Mouse (Mus musculus) liver, embryonic 15.5 days (tissue): ENCODE measurements around the gene Dag1. TPM values are rescaled to one million over a fixed set of nuclear protein-coding genes. Genes with fewer than 3 reads are reported as not detected.

Experiments used
- ATAC-seq: fragments of 200-750 bp; cut with Nextera tagmentation; 2 replicates; pipeline ENCODE4 v1.8.0; 2017; ENCODE audit warnings: moderate number of reproducible peaks, mild to moderate bottlenecking, moderate library complexity; ENCODE audit not compliant: insufficient read depth
- H3K27ac ChIP-seq: fragments of 300-500 bp; sonication (generic); replicated peaks from 2 replicates; pipeline ENCODE4 v1.5.1; 2015; ENCODE audit warnings: mild to moderate bottlenecking, inconsistent platforms
- H3K27me3 ChIP-seq: fragments of 300-500 bp; sonication (generic); 2 replicates; pipeline ENCODE4 v1.6.1; 2015; ENCODE audit warnings: mild to moderate bottlenecking, inconsistent platforms
- H3K36me3 ChIP-seq: fragments of 300-500 bp; sonication (generic); replicated peaks from 2 replicates; pipeline ENCODE4 v1.6.1; 2015; ENCODE audit warnings: moderate library complexity, mild to moderate bottlenecking, inconsistent platforms
- H3K4me1 ChIP-seq: fragments of 300-500 bp; sonication (generic); replicated peaks from 2 replicates; pipeline ENCODE4 v1.6.1; 2015; ENCODE audit warnings: inconsistent platforms
- H3K4me2 ChIP-seq: fragments of 300-500 bp; sonication (generic); 2 replicates; pipeline ENCODE4 v1.6.1; 2015; ENCODE audit warnings: moderate library complexity, mild to moderate bottlenecking, inconsistent platforms
- H3K4me3 ChIP-seq: fragments of 300-500 bp; sonication (generic); replicated peaks from 2 replicates; pipeline ENCODE4 v1.5.1; 2015; ENCODE audit warnings: mild to moderate bottlenecking, inconsistent platforms
- H3K9ac ChIP-seq: fragments of 300-500 bp; sonication (generic); 2 replicates; pipeline ENCODE4 v1.6.1; 2015; ENCODE audit warnings: moderate library complexity, mild to moderate bottlenecking, inconsistent platforms
- H3K9me3 ChIP-seq: fragments of 300-500 bp; sonication (generic); replicated peaks from 2 replicates; pipeline ENCODE4 v1.6.1; 2016; ENCODE audit warnings: inconsistent platforms
- WGBS: fragments of 180-500 bp; shearing (Covaris S2); methylation state at CpG from one replicate; pipeline ENCODE4 v1.1.7; 2015; ENCODE audit warnings: mixed read lengths; ENCODE audit not compliant: insufficient replicate concordance; 5-methylcytosine and 5-hydroxymethylcytosine counted together
- polyA plus RNA-seq: library from polyadenylated mRNA; unstranded; fragments of >200 nt; fragmentation: Nextera tagmentation; extraction: Ambion mirVana; gene quantifications from 2 replicates; pipeline ENCODE4 v1.2.1, GENCODE M21; 2015

Dag1 gene
- polyA plus RNA-seq, 1 experiment from 2014 or later: 16.0 TPM

DNA sequence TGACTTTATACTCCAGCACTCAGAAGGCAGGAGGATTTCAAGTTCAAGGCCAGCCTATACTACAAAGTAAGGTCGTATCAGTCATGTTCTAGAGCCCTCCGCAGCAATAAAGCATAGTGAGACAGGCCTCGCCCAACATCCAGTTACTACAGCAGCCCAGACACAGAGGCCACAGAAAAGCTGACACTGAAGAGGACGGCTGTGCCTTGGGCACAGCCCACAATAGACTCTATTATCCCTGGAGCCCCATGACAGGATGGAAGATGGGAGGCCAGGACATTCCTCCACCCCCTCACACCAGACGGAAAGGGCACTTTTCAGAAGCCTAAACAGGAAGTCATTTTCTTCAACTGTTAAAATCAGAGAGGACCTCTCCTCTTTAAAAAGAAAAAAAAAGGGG is 14.8 kb downstream of the Dag1 start:
- no peak for ATAC-seq
- WGBS: 59% methylated on average over 5 of the region's 5 CpGs
- Histone ChIP-seq H3K36me3 (peaks cover 9% of the 10 kb centered on the region; the same call in 1 of the 2 replicates), H3K27ac (no peak overlapping the region), H3K9me3 (no peaks in the 10 kb centered on the region), H3K4me1 (no peaks in the 10 kb centered on the region), H3K27me3 (no peaks in the 10 kb centered on the region), H3K4me3 (no peak overlapping the region), H3K9ac (no peak overlapping the region), H3K4me2 (no peak overlapping the region)

DNA sequence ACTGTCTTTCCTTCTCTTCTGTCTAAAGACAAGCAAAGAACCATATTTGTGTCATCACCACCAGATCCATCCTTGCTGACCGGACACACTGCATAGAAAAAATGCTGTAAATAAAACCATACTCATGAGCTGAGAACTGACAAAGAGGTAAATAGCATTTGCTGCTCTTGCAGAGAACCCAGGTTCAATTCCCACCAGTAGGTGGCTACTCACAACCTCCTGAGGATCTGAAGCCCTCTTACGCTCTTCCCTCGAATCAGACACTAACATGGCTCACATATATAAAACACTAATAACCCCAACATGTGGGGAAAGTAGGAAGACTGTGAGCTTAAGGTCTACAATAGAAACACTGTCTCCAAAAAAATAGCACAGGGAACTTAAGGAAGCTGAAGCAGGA is 18.8 kb downstream of the Dag1 start:
- Histone ChIP-seq H3K4me3 (no peak overlapping the region), H3K27me3 (no peaks in the 10 kb centered on the region), H3K4me1 (no peaks in the 10 kb centered on the region), H3K4me2 (no peak overlapping the region), H3K9ac (no peak overlapping the region), H3K9me3 (no peaks in the 10 kb centered on the region), H3K36me3 (no peaks in the 10 kb centered on the region), H3K27ac (no peak overlapping the region)
- WGBS: 63% methylated on average over 3 of the region's 3 CpGs
- ATAC-seq: no peak

DNA sequence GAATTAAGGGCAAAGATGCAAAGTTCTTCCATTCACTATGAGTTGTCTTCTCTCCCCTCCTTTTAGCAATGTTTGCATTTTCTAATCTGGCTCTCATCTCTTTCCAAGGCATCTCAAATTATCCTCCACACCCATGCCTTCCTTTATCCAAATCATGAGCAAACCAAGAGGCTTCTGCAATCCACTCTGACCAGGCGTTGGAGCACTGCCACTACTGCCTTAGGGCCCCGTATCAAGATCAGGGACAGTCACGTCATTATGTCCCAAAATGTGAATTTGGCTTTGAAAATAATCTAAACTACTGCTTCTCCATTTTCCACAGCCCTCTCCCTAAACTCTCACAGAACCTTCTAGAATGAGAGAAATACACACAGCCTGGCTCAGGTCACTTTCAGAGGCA is 19.2 kb downstream of the Dag1 start:
- Histone ChIP-seq H3K4me2 (no peak overlapping the region), H3K4me1 (no peaks in the 10 kb centered on the region), H3K36me3 (no peaks in the 10 kb centered on the region), H3K9ac (no peak overlapping the region), H3K9me3 (no peaks in the 10 kb centered on the region), H3K27me3 (no peaks in the 10 kb centered on the region), H3K27ac (no peak overlapping the region), H3K4me3 (no peak overlapping the region)
- ATAC-seq: no peak
- WGBS: 75% methylated on average over 3 of the region's 3 CpGs

DNA sequence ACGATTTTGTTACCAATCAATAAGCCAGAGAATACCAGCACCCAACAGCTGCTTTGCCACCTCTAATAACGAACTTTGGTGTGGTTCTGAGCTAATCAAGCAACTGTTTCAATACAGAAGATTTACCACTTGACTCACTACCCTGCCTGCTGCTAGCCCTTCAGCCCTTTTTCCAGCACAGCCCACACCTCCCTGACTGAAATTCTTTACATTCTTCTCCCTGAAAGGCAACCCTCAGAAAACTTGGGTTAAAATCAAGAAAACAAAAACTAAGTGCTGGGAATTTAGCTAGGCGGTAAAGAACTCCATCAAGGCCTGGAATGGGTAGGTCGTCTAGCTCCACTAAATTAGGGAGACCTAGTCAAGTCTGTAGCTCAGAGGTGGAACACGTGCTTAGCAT is 23.8 kb downstream of the Dag1 start:
- no peak overlapping the region for H3K9ac ChIP-seq
- H3K4me1 ChIP-seq: no peaks in the 10 kb centered on the region
- no peaks in the 10 kb centered on the region for H3K27me3 ChIP-seq
- no peaks in the 10 kb centered on the region for H3K36me3 ChIP-seq
- H3K9me3 ChIP-seq: no peaks in the 10 kb centered on the region
- ATAC-seq: no peak
- H3K4me3 ChIP-seq: no peak overlapping the region
- WGBS: 62% methylated on average over 5 of the region's 5 CpGs
- H3K27ac ChIP-seq: no peak overlapping the region
- H3K4me2 ChIP-seq: no peak overlapping the region

GRCm38 (mm10) chr9:108238831-108239230 is 24.9 kb downstream of the Dag1 start:
- no peaks in the 10 kb centered on the region for H3K27me3 ChIP-seq
- no peak overlapping the region for H3K4me2 ChIP-seq
- H3K9me3 ChIP-seq: no peaks in the 10 kb centered on the region
- 75% methylated on average over 3 of the region's 3 CpGs for WGBS
- H3K27ac ChIP-seq: no peak overlapping the region
- ATAC-seq: no peak
- H3K4me1 ChIP-seq: no peaks in the 10 kb centered on the region
- H3K9ac ChIP-seq: no peak overlapping the region
- no peak overlapping the region for H3K4me3 ChIP-seq
- H3K36me3 ChIP-seq: no peaks in the 10 kb centered on the region

GRCm38 (mm10) chr9:108238402-108238801 is 25.4 kb downstream of the Dag1 start:
- H3K4me1 ChIP-seq: no peaks in the 10 kb centered on the region
- no peak for ATAC-seq
- no peaks in the 10 kb centered on the region for H3K27me3 ChIP-seq
- no peaks in the 10 kb centered on the region for H3K9me3 ChIP-seq
- H3K9ac ChIP-seq: no peak overlapping the region
- 62% methylated on average over 2 of the region's 2 CpGs for WGBS
- no peak overlapping the region for H3K4me3 ChIP-seq
- H3K36me3 ChIP-seq: no peaks in the 10 kb centered on the region
- H3K27ac ChIP-seq: no peak overlapping the region
- H3K4me2 ChIP-seq: no peak overlapping the region

DNA sequence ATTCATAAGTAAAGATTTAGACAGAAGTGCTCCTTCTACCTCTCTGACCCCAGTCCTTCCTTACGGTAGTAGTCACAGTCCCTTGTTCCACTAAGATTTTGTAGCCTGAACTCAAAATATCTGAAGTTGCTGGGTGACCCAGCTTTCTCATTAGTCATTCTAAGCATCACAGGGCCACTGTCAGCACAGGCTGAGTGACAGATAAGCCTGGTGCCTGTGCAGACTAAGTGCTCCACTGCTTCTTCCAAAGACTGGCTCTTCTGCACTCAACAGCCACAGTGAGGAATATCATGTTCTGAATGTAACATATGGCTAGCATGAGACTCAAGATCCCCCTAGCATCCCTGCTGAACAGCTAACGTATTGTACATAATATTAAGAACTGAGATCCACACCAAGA is 29.1 kb downstream of the Dag1 start:
- H3K9me3 ChIP-seq: no peaks in the 10 kb centered on the region
- H3K4me3 ChIP-seq: no peak overlapping the region
- WGBS: 66% methylated on average over 2 of the region's 2 CpGs
- no peaks in the 10 kb centered on the region for H3K36me3 ChIP-seq
- H3K27ac ChIP-seq: no peak overlapping the region
- no peaks in the 10 kb centered on the region for H3K27me3 ChIP-seq
- no peak overlapping the region for H3K4me2 ChIP-seq
- no peak overlapping the region for H3K9ac ChIP-seq
- ATAC-seq: no peak
- no peaks in the 10 kb centered on the region for H3K4me1 ChIP-seq

- Histone ChIP-seq H3K36me3 (no peaks in the 10 kb centered on the region), H3K4me3 (no peak overlapping the region), H3K9ac (no peak overlapping the region), H3K4me2 (no peak overlapping the region), H3K9me3 (no peaks in the 10 kb centered on the region), H3K27ac (no peak overlapping the region), H3K27me3 (no peaks in the 10 kb centered on the region), H3K4me1 (no peaks in the 10 kb centered on the region)
- ATAC-seq: no peak
- WGBS: 70% methylated on average over 2 of the region's 2 CpGs
These were observed 30.9 kb downstream of the Dag1 start for GRCm38 (mm10) chr9:108232908-108233307.

DNA sequence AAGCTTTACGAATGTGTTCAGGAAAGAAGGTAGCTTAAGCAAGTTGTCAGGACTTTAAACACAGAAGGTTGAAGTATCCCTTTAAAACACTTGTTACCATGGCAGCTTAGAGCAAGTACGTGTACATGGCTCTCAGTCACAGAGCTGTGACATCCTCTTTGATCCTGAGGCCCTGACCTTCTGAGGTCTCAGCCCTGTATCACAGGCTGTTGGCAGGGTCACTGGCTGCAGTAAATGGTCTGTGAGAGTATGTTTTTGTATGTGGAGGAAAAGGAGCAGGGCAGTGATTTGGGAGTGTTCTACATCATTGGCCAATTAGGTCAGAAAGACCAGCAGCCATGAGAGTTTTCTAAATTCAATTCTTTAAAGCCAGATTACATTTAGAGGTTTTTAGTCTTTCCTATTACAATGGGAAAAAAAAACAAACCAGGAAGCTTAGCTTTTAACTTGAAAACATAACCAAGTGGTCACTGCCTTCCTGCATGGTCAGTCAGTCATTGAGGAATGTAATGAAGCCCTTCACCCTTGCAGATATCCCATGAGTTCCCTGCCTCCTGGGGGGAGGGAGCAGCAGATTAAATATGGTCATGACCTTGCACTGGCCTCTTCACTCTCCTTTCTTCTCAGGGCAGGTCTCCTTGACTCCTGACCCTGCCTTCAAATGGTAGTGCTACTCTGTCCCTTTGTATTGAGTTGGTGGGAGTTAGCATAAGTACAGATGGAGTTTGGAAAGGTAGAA is 35.7 kb downstream of the Dag1 start:
- peaks cover 2% of the 10 kb centered on the region; the same call in 1 of the 2 replicates for H3K4me1 ChIP-seq
- no peak overlapping the region for H3K9ac ChIP-seq
- no peak overlapping the region for H3K4me2 ChIP-seq
- no peaks in the 10 kb centered on the region for H3K9me3 ChIP-seq
- no peaks in the 10 kb centered on the region for H3K36me3 ChIP-seq
- H3K4me3 ChIP-seq: no peak overlapping the region
- no peak for ATAC-seq
- WGBS: 71% methylated on average over 2 of the region's 2 CpGs
- H3K27ac ChIP-seq: no peak overlapping the region
- no peaks in the 10 kb centered on the region for H3K27me3 ChIP-seq

DNA sequence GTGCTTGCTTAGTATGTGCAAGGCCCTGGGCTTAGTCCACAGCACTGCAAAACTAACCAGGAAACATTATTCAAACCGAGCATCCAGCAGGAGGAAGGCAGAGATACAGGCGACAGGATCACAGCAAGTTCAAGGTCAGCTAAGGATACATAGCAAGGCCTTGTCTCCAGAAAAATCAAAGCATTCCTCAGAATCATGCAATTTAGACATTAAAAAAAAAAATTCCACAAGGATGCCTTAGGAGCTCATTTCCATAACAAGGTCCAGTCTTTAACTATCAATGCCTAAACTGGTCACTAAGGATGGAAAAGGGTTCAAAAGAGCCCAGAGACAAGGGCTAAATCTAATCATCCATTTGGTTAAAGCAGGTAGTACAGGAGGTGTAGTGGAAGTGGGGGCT is 38.6 kb downstream of the Dag1 start:
- Histone ChIP-seq H3K4me2 (no peak overlapping the region), H3K9me3 (no peaks in the 10 kb centered on the region), H3K9ac (no peak overlapping the region), H3K27ac (no peak overlapping the region), H3K27me3 (no peaks in the 10 kb centered on the region), H3K36me3 (no peaks in the 10 kb centered on the region), H3K4me3 (no peak overlapping the region), H3K4me1 (peaks cover 6% of the 10 kb centered on the region; the same call in 1 of the 2 replicates)
- no peak for ATAC-seq
- 69% methylated on average over 2 of the region's 2 CpGs for WGBS

- ATAC-seq: no peak
- H3K9ac ChIP-seq: no peak overlapping the region
- no peak overlapping the region for H3K27ac ChIP-seq
- H3K27me3 ChIP-seq: no peaks in the 10 kb centered on the region
- H3K4me3 ChIP-seq: no peak overlapping the region
- no peaks in the 10 kb centered on the region for H3K9me3 ChIP-seq
- no peaks in the 10 kb centered on the region for H3K36me3 ChIP-seq
- WGBS: 83% methylated on average over 1 of the region's 1 CpGs
- H3K4me2 ChIP-seq: no peak overlapping the region
- H3K4me1 ChIP-seq: peaks cover 6% of the 10 kb centered on the region; the same call in 1 of the 2 replicates
These were observed 40.1 kb downstream of the Dag1 start for GRCm38 (mm10) chr9:108223633-108224032.

DNA sequence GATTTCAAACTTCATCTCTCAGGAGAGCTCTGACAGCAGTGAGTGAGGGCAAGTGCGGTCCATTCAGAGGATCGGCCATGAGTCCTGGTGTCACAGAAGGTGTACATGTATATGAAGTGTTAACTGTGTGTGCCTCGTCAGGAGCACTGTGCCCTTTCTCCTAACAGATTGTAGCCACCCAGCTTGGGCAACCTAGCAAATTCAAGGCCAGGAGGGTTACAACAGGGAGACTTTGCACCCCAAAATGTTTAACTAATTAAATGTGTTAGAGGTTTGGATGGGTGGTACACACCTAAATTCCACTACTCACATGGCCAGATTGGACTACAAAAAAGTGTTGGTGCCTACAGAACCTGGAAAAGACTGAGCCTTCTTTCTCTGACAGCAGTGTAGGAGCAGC is 42.2 kb downstream of the Dag1 start:
- Histone ChIP-seq H3K36me3 (peaks cover 15% of the 10 kb centered on the region; the same call in 1 of the 2 replicates), H3K27ac (no peak overlapping the region), H3K4me1 (peaks cover 6% of the 10 kb centered on the region; the same call in 1 of the 2 replicates), H3K4me3 (no peak overlapping the region), H3K9me3 (no peaks in the 10 kb centered on the region), H3K9ac (no peak overlapping the region), H3K27me3 (no peaks in the 10 kb centered on the region), H3K4me2 (no peak overlapping the region)
- ATAC-seq: no peak; the same call in 1 of the 2 replicates
- 77% methylated on average over 3 of the region's 3 CpGs for WGBS
